Mouse (Mus musculus): Measurements from ENCODE around the gene Gnat1.

Gene Gnat1

DNA sequence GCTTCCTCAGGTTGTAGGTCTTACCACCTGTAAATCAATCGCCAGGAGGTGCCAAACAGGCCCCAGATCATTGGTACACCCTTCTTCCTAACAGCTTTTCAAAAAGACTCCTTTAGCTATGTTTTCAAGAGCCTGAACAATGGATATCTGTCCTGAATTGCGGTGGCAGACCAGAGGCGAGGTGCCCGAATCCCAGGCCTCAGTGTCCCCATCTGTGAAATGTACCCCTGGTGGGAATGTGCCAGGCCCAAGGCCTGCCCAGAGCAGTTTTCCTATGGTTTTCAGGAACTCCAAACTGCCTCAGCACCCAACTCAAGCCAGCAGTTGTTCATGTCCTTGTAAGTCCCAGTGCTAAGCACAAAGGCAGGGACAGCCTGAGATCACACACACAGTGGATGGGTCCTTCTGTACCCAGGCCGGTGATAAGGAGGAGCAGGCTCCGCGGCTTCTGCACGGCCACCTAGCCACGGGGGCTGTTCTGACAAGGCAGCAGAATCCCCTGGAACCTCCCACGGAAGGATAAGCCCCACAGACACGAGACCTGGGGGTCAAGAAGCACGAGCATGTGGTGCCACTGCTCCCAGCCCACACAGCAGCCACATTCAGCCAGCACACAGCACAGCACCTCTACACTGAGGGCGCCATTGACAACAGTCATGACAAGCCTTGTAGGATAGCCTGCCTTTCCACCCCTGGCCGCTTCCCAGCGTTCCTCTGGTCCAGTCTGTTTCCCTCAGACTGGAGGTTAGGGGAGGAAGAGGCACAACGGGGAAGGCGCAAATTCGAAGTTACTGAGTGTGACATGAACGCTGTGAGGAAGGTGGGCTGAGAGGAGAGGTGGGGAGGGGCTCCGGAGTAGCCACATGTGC is 51.9 kb downstream of the Gnat1 start:
- CTCF ChIA-PET = interaction anchor here (1.1 to 1.4 kb wide), 3 partner anchors 13 to 18 kb away, joined by 5 to 14 read pairs (median 5); no protein-coding TSS in a partner anchor

DNA sequence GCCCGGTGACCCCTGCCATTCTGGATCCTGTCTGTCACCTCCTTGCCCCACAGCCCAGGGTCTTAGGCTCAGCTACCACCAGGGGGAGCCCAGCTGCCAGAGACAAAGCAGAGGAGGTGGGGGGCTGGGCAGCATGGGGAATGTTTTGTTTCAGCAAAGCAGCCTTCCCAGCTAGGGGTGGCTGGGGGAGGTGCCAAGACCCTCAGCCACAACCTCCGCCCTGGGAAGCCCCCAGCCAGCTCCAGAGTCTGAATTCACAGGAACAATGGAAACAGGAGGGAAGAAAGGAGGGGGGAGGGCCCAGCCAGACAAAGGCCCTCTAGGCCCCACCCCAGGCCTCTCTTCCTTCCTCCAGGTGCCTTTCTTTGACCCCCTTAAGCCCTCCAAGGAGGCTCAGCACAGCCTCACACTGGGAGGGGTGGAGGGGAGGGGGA is 52.7 kb downstream of the Gnat1 start:
- CTCF ChIA-PET = interaction anchor here (0.6 to 3.1 kb wide), 8 partner anchors 14 to 422 kb away, joined by 3 to 19 read pairs (median 4); partner anchors contain the start of gene Gmppb

DNA sequence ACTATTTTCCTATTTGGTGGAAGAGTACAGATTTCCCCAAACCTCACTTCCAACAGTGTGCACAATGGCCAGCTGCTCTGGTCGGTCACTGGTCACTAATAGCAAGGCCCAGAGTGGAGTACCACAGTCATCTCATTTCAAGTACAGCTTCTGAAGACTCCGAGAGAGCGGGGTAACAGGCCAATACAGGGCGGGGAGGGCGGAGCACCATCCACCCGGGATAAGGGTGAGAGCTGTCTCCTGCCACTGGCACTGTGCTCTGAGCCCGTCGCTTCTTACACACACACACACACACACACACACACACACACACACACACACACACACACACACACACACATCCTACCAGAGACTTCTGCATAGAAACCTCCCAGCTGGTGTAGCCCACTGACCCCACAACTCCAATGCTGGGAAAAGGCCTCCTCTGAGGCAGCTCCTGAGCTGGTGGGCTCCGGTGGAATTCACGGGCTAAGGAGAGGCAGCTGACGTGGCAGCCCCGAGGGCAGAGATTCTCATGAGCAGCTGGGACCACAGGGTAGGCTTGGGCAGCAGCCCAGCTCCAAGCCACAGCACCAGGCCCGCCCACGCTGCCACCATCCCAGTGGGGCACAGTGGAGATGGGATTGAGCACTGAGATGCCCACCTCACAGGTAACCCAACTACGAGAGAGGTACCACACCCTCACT is 53.2 kb downstream of the Gnat1 start:
- CTCF ChIA-PET = interaction anchor here (0.5 to 3.1 kb wide), 8 partner anchors 9 to 423 kb away, joined by 3 to 19 read pairs (median 4); partner anchors contain the start of gene Gmppb

DNA sequence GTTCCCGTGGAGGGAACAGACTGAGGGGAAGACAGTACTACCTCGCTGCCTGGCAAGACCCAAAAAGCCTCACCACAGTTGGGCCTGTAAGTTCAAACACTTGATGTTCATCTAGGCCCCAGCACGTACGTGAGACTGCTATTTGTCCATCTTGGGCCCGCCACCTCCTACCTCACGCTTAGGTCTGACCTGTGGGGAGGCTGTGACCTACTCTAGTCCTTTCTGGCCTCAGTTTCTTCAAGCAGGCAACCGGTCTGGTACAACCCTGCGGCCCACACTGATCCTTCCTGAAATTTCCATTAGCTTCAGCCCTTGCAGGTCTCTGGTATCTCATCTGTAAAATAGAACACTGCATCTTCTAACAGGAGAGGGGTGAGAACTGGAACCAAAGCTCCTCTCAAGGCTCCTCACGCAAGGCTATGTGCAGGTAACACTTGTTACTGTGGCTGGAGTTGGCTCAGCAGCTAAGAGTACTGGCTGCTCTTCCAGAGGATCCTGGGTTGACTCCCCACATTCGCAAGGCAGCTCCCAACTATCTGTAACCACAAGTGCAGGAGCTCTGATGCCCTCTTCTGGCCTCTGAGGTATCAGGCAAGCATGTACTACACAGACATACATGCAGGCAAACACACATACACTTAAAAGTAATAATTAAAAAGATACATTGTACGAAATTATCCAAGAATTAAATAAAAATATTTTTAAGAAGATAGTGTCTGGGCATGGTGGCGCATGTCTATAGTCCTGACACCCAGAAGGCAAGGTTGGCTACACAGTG is 54.0 kb downstream of the Gnat1 start:
- CTCF ChIA-PET = interaction anchor here (1.4 to 3.1 kb wide), 2 partner anchors 19 to 24 kb away, joined by 4 to 19 read pairs; no protein-coding TSS in a partner anchor

DNA sequence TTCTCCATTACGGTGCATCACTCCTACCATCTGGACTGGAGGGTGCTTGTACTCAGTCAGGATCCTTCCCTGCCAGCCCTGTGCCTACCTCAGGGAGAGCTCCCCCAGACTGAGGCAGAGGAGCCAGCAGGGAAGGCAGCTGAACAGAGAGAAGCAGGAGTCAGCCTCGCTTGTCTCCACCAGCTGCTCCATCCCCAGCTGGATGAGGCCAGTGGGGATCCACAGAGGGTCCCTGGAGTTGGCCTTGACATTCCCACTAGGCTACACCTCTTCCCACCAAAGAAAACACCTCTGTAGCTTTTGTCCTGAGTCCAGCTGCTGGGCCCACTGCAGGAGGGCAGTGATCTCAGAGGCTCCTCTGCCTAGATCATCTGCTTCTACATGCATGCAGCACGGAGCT is 54.6 kb downstream of the Gnat1 start:
- CTCF ChIA-PET = interaction anchor here (3.1 kb wide), 1 partner anchor 20 kb away, joined by 19 read pairs; no protein-coding TSS in a partner anchor

DNA sequence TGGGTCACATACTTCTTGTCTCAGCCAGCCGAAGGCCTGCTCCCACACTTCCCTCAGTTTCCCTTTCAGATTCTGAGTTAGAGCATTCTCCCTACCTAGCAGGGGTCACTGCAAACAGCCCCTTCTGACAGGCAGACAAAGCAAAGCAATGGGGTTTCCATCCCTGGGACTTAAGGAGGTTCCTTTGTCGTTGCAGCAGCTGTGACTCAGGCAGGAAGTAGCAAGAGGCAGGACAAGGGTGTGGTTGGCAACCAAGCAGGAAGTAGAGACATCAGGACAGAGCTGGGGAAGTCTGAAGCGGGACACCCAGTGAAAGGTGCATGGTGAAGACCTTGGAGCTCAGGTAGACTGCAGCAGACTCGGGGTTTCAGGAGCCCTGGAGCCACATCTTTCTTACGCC is 55.0 kb downstream of the Gnat1 start:
- CTCF ChIA-PET = interaction anchor here (0.7 to 3.1 kb wide), 2 partner anchors 13 to 20 kb away, joined by 3 to 19 read pairs; no protein-coding TSS in a partner anchor
